Mouse (Mus musculus) liver, adult 2 months (tissue): Measurements from ENCODE around the gene Pbx3.

Source experiments
- CTCF ChIP-seq: fragments of 200-500 bp; IDR thresholded peaks from 2 replicates; pipeline ENCODE4 v1.5.1; 2011; ENCODE audit warnings: low read depth, low read length, control low read depth
- POLR2A ChIP-seq: fragments of 200-500 bp; IDR thresholded peaks from 2 replicates; pipeline ENCODE4 v1.6.1; 2011; ENCODE audit warnings: low read length, control low read depth; ENCODE audit not compliant: insufficient read depth; ENCODE audit errors: extremely low read depth

GRCm38 (mm10) chr2:34373886-34374285 is 944 bp upstream of the Pbx3 start:
- TF ChIP-seq CTCF (no peak), POLR2A (no peak)
